Mouse (Mus musculus): Measurements from ENCODE around the gene Gm20388.

GRCm38 (mm10) chr8:120312452-120312851 is 401.8 kb downstream of the Gm20388 start:
- TF ChIP-seq HCFC1 (IDR thresholded peaks at IDR 0.05; ENCODE audit: borderline replicate concordance, insufficient read depth, low read length) (no peak), MAFK (IDR thresholded peaks at IDR 0.05; ENCODE audit: insufficient read depth, low read depth, low read length) (no peak), ZC3H11A (IDR thresholded peaks at IDR 0.05; ENCODE audit: borderline replicate concordance, low read depth, low read length) (no peak)
